Mouse (Mus musculus): ENCODE measurements around the gene Rack1. TPM values are rescaled to one million over a fixed set of nuclear protein-coding genes. Genes with fewer than 3 reads are reported as not detected.
"Not testable (repeated sequence)": the region's sequence is repeated elsewhere in the genome, so short reads cannot be mapped to it uniquely, and the experiment has no call there.

The Rack1 gene
- polyA plus RNA-seq, 1 experiment from 2014 or later, result 806 TPM

GRCm38 (mm10) chr11:48822768-48823512, 22.8 kb downstream of the Rack1 start:
- no peak for ATAC-seq (ENCODE audit: insufficient number of reproducible peaks, insufficient read depth, low FRiP score, low TSS enrichment, low read depth)
- H3K27me3 ChIP-seq, result peaks cover 19% of the 10 kb centered on the region
- no peak overlapping the region for H3K27ac ChIP-seq
- no peak overlapping the region for H3K9ac ChIP-seq
- H3K36me3 ChIP-seq, result no peaks in the 10 kb centered on the region
- H3K4me1 ChIP-seq, result peaks cover 9% of the 10 kb centered on the region; the same call in 1 of the 2 replicates
- no peaks in the 10 kb centered on the region for H3K9me3 ChIP-seq
- peak overlapping the region; percentile 80 for H3K4me2 ChIP-seq
- 32% methylated on average over 14 of the region's 14 CpGs for WGBS
- peak overlapping the region; percentile 46 for H3K4me3 ChIP-seq

- no peaks in the 10 kb centered on the region for H3K9me3 ChIP-seq
- peak overlapping the region; percentile 80 for H3K4me2 ChIP-seq
- no peaks in the 10 kb centered on the region for H3K36me3 ChIP-seq
- peak overlapping the region; percentile 60 for H3K9ac ChIP-seq
- H3K27ac ChIP-seq, result no peak overlapping the region
- peaks cover 9% of the 10 kb centered on the region; the same call in 1 of the 2 replicates for H3K4me1 ChIP-seq
- H3K27me3 ChIP-seq, result peaks cover 19% of the 10 kb centered on the region
- 1% methylated on average over 15 of the region's 15 CpGs for WGBS
- H3K4me3 ChIP-seq, result peak overlapping the region; percentile 46
- ATAC-seq (ENCODE audit: insufficient number of reproducible peaks, insufficient read depth, low FRiP score, low TSS enrichment, low read depth), result no peak
These were observed 23.4 kb downstream of the Rack1 start for GRCm38 (mm10) chr11:48823536-48823972.

- Histone ChIP-seq H3K27me3 (peaks cover 19% of the 10 kb centered on the region), H3K27ac (no peak overlapping the region), H3K4me2 (peak overlapping the region; percentile 80), H3K9me3 (no peaks in the 10 kb centered on the region), H3K9ac (peak overlapping the region; percentile 60), H3K36me3 (no peaks in the 10 kb centered on the region), H3K4me1 (peaks cover 9% of the 10 kb centered on the region; the same call in 1 of the 2 replicates), H3K4me3 (peak overlapping the region; percentile 46)
- no peak for ATAC-seq (ENCODE audit: insufficient number of reproducible peaks, insufficient read depth, low FRiP score, low TSS enrichment, low read depth)
- 4% methylated on average over 22 of the region's 22 CpGs for WGBS
These were observed 24.2 kb downstream of the Rack1 start for GRCm38 (mm10) chr11:48824311-48824830.

GRCm38 (mm10) chr11:48825979-48826751, 26.0 kb downstream of the Rack1 start, which contains the start of the genes Trim7 and Gm12184:
Trim7 (plus strand) TSS chr11:48826140.
Gm12184 (minus strand) TSS chr11:48826655.
- peak; percentile 78 for ATAC-seq (ENCODE audit: insufficient number of reproducible peaks, insufficient read depth, low FRiP score, low TSS enrichment, low read depth)
- Histone ChIP-seq H3K4me2 (peak within 1 kb of the TSS; percentile 66), H3K4me3 (peak within 1 kb of the TSS; percentile 49), H3K27me3 (peaks cover 19% of the 10 kb centered on the region), H3K9ac (peak within 1 kb of the TSS; percentile 73)
- H3K4me1 ChIP-seq, H3K27ac ChIP-seq, H3K36me3 ChIP-seq, H3K9me3 ChIP-seq: not testable (repeated sequence)
- under 1% methylated on average over 48 of the region's 92 CpGs for WGBS

DNA sequence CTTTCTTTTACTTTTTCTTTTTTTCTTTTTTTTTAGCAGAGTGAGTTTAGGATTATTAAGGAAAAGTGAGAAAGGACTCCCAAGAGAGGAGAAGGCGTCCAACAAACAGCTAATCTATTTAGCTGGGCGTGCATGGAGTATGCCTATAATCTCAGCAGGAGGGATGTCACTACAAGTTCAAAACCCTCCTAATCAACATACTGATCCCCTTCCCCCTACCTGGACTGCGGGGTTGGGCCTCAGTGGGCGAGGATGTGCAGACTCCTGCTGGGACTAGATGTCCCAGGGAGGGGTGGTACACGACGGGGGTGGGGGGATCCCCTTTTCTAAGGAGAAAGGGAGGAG, 26.6 kb downstream of the Rack1 start:
- no peak overlapping the region; the same call in 1 of the 2 replicates for H3K27ac ChIP-seq

GRCm38 (mm10) chr11:48827926-48828325, 27.8 kb downstream of the Rack1 start:
- Histone ChIP-seq H3K27me3 (peaks cover 19% of the 10 kb centered on the region), H3K36me3 (no peaks in the 10 kb centered on the region)
- 48% methylated on average over 6 of the region's 6 CpGs for WGBS

More for the DNA sequence above, 26.6 kb downstream of the Rack1 start:
- WGBS, result 0% methylated on average over 6 of the region's 6 CpGs
- peak overlapping the region; percentile 49 for H3K4me3 ChIP-seq
- H3K9ac ChIP-seq, result peak overlapping the region; percentile 73
- no peak for ATAC-seq (ENCODE audit: insufficient number of reproducible peaks, insufficient read depth, low FRiP score, low TSS enrichment, low read depth)
- peaks cover 19% of the 10 kb centered on the region for H3K27me3 ChIP-seq
- peaks cover 9% of the 10 kb centered on the region; the same call in 1 of the 2 replicates for H3K4me1 ChIP-seq
- H3K36me3 ChIP-seq, result no peaks in the 10 kb centered on the region
- no peaks in the 10 kb centered on the region for H3K9me3 ChIP-seq
- H3K4me2 ChIP-seq, result peak overlapping the region; percentile 66

GRCm38 (mm10) chr11:48830279-48830678, 30.1 kb downstream of the Rack1 start:
- no peaks in the 10 kb centered on the region for H3K27me3 ChIP-seq
- no peaks in the 10 kb centered on the region for H3K9me3 ChIP-seq
- H3K4me1 ChIP-seq, result no peaks in the 10 kb centered on the region
- no peak overlapping the region for H3K9ac ChIP-seq
- no peaks in the 10 kb centered on the region for H3K36me3 ChIP-seq
- H3K4me3 ChIP-seq, result no peak overlapping the region
- no peak overlapping the region for H3K27ac ChIP-seq
- WGBS, result 65% methylated on average over 2 of the region's 2 CpGs
- H3K4me2 ChIP-seq, result no peak overlapping the region
- ATAC-seq (ENCODE audit: insufficient number of reproducible peaks, insufficient read depth, low FRiP score, low TSS enrichment, low read depth), result no peak

More at GRCm38 (mm10) chr11:48827926-48828325, 27.8 kb downstream of the Rack1 start:
- no peak overlapping the region for H3K4me2 ChIP-seq
- H3K9ac ChIP-seq, result no peak overlapping the region
- no peak overlapping the region for H3K27ac ChIP-seq
- no peak overlapping the region for H3K4me3 ChIP-seq
- no peak for ATAC-seq (ENCODE audit: insufficient number of reproducible peaks, insufficient read depth, low FRiP score, low TSS enrichment, low read depth)
- H3K9me3 ChIP-seq, result no peaks in the 10 kb centered on the region
- peaks cover 9% of the 10 kb centered on the region; the same call in 1 of the 2 replicates for H3K4me1 ChIP-seq

GRCm38 (mm10) chr11:48831273-48831672, 31.1 kb downstream of the Rack1 start:
- Histone ChIP-seq H3K27ac (no peak overlapping the region), H3K9me3 (no peaks in the 10 kb centered on the region), H3K4me2 (no peak overlapping the region), H3K27me3 (peaks cover 4% of the 10 kb centered on the region), H3K4me3 (no peak overlapping the region), H3K9ac (no peak overlapping the region), H3K36me3 (no peaks in the 10 kb centered on the region), H3K4me1 (no peaks in the 10 kb centered on the region)
- no peak for ATAC-seq (ENCODE audit: insufficient number of reproducible peaks, insufficient read depth, low FRiP score, low TSS enrichment, low read depth)
- WGBS, result 71% methylated on average over 2 of the region's 2 CpGs

GRCm38 (mm10) chr11:48833078-48833730, 33.1 kb downstream of the Rack1 start:
- Histone ChIP-seq H3K9ac (no peak overlapping the region), H3K9me3 (no peaks in the 10 kb centered on the region), H3K4me3 (peak overlapping the region; percentile 63), H3K36me3 (no peaks in the 10 kb centered on the region), H3K4me1 (peaks cover 6% of the 10 kb centered on the region; the same call in 1 of the 2 replicates), H3K4me2 (peak overlapping the region; percentile 59), H3K27ac (no peak overlapping the region), H3K27me3 (peaks cover 14% of the 10 kb centered on the region)
- ATAC-seq (ENCODE audit: insufficient number of reproducible peaks, insufficient read depth, low FRiP score, low TSS enrichment, low read depth), result no peak
- 42% methylated on average over 8 of the region's 9 CpGs for WGBS

DNA sequence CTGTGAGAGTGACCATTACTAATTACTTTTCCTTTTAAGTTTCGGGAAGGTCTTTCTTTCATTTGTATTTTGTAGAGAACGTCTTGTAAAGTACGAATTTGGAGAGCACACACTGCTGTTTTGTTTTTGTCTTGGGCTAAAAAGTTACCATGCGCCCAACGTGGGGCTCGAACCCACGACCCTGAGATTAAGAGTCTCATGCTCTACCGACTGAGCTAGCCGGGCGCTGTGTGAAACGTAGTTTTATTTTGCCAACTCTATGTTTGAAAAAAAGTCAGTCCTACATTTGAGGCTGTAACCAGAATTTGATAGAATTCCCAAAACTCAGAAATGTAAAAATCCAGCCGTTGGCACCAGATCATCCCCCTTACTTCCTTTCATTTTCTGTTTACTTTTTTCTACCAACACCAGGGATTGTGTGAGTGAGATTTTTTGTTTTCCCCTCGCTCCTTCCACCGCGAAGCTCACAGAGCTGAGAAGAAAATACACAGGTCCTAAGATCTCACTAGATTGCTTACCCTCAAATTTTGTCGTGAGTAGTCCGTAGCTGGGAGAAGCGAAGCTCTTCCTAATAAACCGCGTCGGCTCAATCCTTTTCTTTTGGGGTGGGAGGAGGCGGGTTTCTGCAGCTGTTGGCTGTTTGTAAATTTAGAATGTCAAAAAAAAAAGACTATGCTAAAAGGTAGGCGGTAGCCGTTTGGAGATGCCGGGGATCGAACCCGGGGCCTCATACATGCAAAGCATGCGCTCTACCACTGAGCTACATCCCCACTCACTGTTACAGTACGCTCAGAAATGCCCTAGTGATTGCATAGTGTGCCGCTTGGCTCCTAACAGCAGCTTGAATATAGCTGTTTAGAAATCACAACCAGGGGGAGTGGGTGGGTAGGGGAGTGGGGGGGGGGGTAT, 33.9 kb downstream of the Rack1 start:
- peaks cover 12% of the 10 kb centered on the region; the same call in 1 of the 2 replicates for H3K4me1 ChIP-seq
- peak overlapping the region; percentile 77 for H3K27ac ChIP-seq
- 0% methylated on average over 30 of the region's 30 CpGs for WGBS
- peak overlapping the region; percentile 63 for H3K4me3 ChIP-seq
- peaks cover 14% of the 10 kb centered on the region for H3K27me3 ChIP-seq
- H3K9ac ChIP-seq, result peak overlapping the region; percentile 69
- peak overlapping the region; percentile 59 for H3K4me2 ChIP-seq
- no peaks in the 10 kb centered on the region for H3K36me3 ChIP-seq
- peak; percentile 85 for ATAC-seq (ENCODE audit: insufficient number of reproducible peaks, insufficient read depth, low FRiP score, low TSS enrichment, low read depth)
- H3K9me3 ChIP-seq, result no peaks in the 10 kb centered on the region
